ENCODE assay signal across 8 mouse cellular contexts in the genomic region with DNA sequence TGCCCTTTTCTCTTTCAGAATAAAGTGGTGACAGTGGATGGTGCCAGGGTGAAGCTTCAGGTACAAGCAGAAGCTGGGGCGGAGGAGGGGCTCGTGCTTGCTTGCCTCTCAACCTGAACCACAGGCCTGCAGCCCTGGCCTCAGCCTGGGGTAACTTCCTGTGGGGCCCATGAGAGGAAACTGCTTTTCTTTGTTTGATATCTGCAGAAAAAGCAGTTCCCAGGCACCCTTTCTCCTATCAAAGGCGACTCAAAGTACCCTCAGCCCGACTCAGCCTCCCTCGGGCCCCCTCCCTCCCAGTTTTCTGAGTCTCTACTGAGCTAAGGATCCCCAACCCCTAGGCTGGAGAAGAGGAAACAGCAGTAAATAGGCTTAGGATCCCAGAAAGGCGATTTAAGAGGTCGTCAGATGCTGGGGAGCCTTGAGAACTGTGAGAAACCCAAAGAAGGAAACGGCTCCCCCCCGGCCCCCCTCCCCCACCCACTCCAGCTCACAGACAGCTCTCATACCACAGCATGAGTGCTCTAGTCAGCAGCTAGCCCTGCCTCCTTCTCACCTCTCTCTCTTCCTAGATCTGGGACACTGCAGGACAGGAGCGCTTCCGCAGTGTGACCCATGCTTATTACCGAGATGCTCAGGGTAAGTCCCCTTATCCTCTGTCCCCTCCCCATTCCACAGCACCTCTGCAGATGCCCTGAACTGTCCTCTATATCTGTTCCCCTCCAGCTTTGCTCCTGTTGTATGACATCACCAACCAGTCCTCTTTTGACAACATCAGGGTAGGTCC. TPM values are rescaled to one million over a fixed set of nuclear protein-coding genes. Genes with fewer than 3 reads are reported as not detected.
DNase-seq lines count a peak whose midpoint lies in the region.

No protein-coding gene starts in this region.

- intact Hi-C loops in heart, postnatal 14 days (cut with DNase I), result no loop called here
- intact Hi-C loops in left cerebral cortex, postnatal 14 days (cut with DNase I), result no loop called here

- DNase-seq in heart, adult 11 months, result peak; percentile 93
- no peak for DNase-seq in heart, postnatal 14 days
- peak; percentile 84 for DNase-seq in CD4-positive, CD25-positive, alpha-beta regulatory T cell, adult 2 months (ENCODE audit: low read depth, low spot score)
- DNase-seq in induced T-regulatory cell, adult 2 months (ENCODE audit: low read depth), result peak; percentile 87
- DNase-seq in spleen, adult 12 weeks (ENCODE audit: low spot score), result peak; percentile 23
- no peak for DNase-seq in layer of hippocampus, adult 9-10 months (ENCODE audit: low spot score)
- no peak for DNase-seq in retina, embryonic 14.5 days (ENCODE audit: low spot score)
- no peak for DNase-seq in left cerebral cortex, postnatal 14 days (ENCODE audit: low spot score in 2 of 2)

RNA-seq across cellular contexts. Expression of gene Slc9a3r1, which starts 5.0 kb away (rescaled TPM):
- total RNA-seq in heart, postnatal 14 days (2021), result 10 to 100 TPM; 12.7 to 13.5 TPM
- total RNA-seq in left cerebral cortex, postnatal 14 days (2021), result 10 to 100 TPM; 76.2 to 83.0 TPM

RNA-seq across cellular contexts. Expression of gene Cd300lf, which starts 24.3 kb away (rescaled TPM):
- total RNA-seq in heart, postnatal 14 days (2021), result under 1 TPM; 0.46 to 0.69 TPM
- under 1 TPM; 0.59 to 0.62 TPM for total RNA-seq in left cerebral cortex, postnatal 14 days (2021)

RNA-seq across cellular contexts. Expression of gene Tmem104, which starts 29.2 kb away (rescaled TPM):
- total RNA-seq in heart, postnatal 14 days (2021), result 1 to 10 TPM; 9.5 to 9.6 TPM
- total RNA-seq in left cerebral cortex, postnatal 14 days (2021), result 10 to 100 TPM; 15.1 to 18.7 TPM

RNA-seq across cellular contexts. Expression of gene Nat9, which starts 29.5 kb away (rescaled TPM):
- 10 to 100 TPM; 17.0 to 17.1 TPM for total RNA-seq in heart, postnatal 14 days (2021)
- 10 to 100 TPM; 16.1 to 16.3 TPM for total RNA-seq in left cerebral cortex, postnatal 14 days (2021)

Comparison
In these comparisons a context has a peak if more than half of its experiments do, and no peak if none do; other contexts are left out.
1. DNase-seq: peak in heart, adult 11 months (single experiment), CD4-positive, CD25-positive, alpha-beta regulatory T cell, adult 2 months (single experiment), induced T-regulatory cell, adult 2 months (single experiment) and spleen, adult 12 weeks (single experiment); none in heart, postnatal 14 days (0 of 2), layer of hippocampus, adult 9-10 months (single experiment), retina, embryonic 14.5 days (single experiment) and left cerebral cortex, postnatal 14 days (0 of 2).
2. RNA of gene Slc9a3r1, which starts 5.0 kb away (total RNA-seq): 76.2 to 83.0 TPM in left cerebral cortex, postnatal 14 days; 12.7 to 13.5 TPM in heart, postnatal 14 days; every median in the first group is over 4 times any median in the second.